Mouse (Mus musculus): ENCODE measurements around the gene Celf2.
"Not testable (repeated sequence)": the region's sequence is repeated elsewhere in the genome, so short reads cannot be mapped to it uniquely, and the experiment has no call there.

Celf2 gene

DNA sequence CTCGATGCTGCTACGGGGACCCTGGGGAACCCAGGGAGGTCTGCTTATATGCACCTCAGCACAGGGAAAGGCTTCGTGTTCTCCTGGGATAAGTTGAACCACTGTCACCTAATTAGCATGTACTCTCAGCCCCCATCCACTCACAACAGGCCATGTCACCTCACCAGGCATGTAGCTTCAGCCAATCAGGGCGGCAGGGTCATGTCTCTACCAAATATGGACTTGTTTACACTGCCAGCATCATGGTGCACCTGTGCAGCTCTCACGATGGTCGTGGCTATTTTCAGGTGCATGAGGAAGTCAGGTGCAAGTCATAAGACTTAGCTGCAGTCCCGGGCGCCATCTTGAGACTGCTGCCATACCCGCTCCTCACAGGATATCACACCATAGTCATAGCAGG is at the start of gene Celf2:
Gene Celf2 (minus strand): TSS at position 101 of the 400 bp plus-strand sequence.
- not testable (repeated sequence) for DNase-seq

DNA sequence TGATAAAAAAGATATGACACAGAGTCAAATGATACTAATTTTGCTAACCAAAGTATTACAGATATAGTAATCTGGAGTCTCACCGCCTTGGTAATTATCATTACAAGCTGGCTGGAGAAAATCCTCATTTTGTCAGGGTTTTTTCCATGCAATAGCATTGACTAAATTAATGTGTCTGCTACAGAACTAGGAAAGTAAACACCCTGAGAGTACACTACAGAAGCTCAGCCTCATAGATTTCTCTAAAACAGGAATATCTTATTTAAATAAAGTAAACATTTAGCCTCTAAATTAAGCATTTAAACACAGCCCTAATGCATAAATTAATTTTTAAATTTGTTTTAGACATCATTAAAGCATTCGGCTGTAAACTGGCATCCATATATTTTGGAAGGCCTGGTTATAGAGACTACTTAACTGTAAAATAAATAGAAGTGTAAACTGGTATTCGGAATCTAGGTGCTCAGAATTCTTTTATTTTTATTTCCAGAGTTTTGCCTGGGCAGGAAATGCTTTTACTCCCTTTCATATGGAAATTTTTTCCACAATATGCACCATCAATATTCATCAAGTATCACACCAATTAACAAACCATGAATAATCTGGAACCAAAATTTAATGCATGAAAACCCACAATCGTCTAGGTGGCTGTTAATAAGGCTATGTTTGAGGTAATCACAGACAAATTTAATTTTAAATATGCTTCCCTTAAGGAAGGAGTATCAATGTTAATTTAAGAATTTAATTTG is 46.0 kb upstream of the Celf2 start:
- DNase-seq, result no peak

DNA sequence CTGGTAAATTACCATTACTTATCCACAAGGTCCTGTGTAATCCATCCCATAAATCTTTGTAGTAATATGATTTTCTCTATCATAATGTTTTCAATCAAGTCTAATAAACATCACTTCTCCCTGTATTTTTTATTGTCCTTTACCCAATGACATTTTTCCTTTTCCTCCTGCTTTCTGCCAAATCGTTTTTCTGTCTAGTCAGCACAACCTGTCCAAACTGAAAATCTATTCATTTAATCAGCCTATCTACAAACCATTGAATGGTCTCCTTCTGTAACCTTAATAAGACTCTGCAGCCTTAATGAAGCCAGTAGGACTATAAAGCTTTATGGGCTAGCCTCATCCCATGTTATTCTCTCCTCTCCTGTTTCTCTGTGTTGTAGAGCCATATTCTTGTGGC is 45.2 kb upstream of the Celf2 start:
- DNase-seq, result no peak

DNA sequence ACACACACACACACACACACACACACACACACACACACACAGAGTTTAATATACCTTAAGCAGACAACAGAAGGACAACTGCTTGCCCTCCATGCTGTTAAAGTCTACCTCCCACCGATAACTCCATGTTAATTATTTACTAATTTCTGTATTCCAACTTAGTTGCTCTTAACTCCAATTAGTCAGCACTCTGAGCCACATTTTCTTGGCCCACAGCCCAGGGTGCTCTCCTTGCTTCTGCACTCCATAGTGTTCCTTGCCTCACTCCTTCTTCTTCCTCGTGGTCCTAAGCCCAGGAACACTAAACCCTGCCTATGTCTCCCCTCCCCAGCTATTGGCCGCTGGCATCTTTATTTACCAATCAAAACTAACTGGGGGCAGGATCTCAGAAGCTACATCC is 43.5 kb upstream of the Celf2 start:
- no peak for DNase-seq

DNA sequence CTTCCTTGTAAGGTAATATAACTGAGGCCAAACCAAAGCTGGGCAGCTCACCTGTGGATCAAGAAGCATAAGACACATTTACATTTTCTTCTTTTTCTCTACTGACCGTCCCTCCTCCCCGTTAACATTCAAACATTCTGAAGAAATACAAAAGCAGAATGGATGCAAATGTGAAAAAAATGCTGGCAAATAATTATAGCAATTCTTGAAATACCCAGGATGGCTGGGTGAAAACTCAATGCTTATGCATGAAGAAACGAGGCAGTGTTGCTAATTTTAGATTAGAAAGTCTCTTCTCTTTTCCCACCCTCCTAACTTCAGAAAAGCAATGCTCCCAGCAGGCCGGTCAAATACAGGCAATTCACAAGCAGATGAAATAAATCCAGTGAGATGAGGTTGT is 39.5 kb upstream of the Celf2 start:
- DNase-seq, result no peak

DNA sequence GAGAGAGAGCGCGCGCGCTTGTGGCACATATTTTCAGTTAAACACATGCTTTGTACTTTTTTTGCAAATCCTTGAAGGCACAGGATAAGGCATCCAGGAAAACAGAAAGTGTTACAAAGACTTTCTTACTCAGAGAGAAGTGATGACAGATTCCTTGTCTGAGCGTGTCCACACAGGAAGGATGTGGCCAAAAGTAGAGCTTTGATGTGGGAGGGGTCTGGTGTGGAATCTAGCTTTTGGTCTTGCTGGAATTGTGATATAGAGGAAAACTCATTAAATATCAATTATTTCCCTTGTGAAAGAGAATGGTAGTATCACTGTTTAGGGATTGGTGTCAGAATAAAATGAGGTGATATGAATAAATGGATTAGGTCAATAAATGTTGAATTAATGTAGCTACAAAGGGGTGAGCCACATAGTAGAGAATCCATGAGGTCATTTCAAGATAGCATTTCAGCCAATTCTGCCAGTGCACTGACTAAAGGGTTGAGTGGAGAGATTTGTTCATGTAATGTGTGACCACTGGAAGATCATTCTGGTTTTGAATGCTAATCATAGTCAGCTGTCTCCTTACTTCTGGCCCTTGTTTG is 25.3 kb upstream of the Celf2 start:
- no peak for DNase-seq

DNA sequence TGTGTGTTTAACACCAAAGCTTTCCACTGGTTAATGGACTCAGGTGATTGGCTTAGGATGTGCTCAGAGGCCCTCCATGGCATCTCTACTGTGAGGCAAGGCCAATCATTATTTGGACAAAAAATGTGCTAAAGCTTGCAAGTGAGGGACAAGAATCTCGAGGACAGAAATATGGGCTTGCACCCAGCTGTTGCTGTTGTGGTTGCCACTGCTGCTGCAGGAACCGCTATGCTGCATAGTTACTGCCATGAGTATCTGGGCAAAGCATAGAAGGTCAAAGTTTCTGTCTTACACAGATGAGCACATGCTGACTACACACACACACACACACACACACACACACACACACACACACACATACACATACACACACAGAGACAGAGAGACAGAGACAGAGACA is 24.8 kb upstream of the Celf2 start:
- DNase-seq, result no peak

DNA sequence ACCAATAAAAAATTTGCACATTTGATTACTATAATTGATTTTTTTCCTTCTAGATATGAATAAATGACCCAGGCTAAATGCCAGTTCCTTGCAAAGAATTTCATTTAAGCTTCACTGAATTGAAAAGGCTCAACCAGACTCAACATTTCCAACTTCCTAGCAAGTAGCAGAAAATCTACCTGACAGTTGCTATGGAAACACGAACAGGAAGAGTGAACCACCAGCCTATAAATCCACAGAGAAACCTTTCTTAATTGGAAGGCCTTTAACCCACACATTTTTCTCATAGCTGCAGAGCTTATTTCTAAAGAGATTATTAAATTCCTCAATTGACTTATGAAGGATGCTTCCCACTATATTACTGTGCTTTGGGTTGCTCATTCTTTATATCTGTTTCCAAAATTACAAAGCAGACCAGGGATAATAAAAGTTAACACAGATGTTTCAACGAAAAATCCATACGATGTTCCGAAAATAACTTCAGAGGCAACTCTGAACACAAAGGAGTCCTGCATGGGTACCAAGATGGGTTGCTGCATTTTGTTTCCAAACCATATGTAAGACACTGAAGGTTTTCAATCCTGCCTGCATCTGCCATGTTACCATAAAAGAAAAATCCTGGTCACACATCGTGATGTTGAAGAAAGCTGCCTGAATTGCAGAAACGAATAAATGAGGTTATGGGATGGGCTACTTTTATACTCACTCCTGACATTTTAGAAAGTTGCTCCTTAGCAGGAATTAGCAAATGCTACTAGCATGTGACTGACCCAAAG is 22.0 kb upstream of the Celf2 start:
- DNase-seq, result no peak

DNA sequence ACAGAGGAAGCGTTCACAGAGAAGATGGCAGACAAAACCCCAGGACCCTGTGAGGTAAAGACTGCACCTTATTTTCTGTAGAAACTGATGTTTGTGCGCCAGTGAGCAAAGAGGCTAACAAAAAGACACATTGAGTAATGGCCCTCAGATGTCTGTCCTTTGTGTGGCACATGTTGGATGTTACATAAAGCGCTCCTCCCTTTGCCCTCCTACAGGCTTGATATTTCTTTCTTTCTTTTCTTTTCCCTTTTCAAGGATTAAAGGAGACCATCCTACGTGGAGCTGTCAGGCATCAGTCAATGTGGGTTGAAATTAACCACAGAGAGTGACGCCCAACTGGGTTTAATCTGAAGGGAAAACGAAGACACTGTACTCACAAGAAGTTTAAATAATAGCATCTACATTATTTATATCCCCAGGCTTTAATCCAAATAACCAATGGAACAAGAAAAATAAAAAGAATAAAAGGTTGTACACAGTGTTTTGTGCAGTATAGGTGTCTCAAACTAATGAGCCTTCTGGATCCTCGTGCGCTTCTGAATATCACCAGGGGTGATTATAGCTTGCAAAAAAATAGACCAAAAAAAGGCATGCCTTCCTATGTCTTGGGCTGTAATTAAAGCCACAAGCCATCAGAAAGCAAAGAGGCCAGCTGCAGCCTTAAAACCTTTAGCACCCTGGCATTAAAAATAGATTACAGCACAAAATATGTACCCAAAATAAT is 21.3 kb upstream of the Celf2 start:
- DNase-seq, result no peak

DNA sequence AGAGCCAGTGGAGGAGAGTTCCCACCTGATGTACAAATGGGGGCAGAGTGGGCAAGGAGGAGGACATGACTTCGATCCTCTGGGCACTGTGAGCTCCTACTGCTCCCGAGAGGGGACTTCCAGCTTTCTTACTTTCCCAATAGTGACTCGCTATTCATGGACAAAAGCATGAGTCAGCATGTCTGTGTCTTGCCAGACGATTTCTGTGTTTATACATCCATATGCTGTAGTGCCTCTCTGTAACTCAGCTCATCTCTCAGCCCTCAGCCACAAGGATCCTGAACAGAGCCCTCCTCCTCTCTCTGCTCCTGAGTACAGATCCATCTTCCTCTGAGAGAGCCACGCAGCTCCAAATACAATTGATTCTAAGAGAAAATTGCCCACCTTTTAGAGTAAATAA is 20.3 kb upstream of the Celf2 start:
- DNase-seq, result no peak

DNA sequence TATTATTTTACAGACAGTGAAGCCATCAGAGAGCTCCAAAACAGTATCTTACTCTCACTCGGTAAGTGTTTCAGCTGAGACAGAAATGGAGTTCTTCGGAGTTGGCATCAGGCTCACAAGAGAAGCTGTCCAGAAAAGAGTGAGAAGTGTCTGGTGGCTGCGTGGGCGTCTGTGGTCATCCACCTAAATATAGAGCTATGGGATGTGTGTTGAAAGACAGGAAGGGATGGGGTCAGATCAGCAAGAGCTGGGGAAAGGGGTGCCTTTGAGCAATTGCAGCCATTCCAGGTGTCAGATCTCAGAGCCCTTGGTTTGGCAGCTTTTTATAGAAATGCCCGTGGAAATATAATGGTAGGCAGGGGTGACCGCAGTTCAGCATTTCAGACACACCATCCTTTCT is 17.3 kb upstream of the Celf2 start:
- DNase-seq, result no peak

DNA sequence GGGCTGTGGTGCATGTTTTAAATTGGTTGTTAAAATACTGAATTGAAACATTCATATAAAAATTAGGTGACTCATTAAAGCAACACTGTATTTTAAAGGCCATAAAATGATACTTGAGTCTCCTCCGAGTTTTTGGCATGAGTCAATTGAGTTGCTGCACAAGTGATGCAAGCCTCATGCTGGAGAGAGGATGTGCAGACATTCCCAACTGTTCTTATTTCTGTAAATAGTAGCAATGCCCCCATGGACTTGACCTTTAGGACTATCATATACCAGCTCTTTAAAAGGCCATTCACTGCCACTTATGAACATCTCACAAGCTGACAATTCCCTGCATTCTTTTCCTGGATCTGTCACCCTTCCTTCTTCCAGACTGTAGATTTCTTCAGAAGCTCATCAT is 10.1 kb upstream of the Celf2 start:
- no peak for DNase-seq

DNA sequence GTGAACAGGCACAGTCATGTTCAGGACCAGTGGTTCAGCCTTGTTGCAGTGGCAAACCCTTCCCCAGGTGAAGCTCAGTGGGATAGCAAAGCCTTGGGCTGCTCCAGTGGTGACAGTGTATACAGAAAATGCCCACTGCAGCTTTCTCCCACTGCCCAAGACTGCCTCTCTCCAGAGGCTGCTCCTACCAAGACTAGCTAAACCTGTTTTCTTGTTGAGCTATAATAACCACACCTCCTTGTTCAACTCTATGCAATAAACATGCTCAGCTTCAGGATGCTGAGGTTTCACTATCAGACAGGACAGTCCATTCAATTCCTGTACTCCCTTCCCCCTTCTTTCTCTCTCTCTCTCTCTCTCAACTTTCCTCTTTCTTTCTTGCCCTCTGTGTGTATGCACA is 15.9 kb downstream of the Celf2 start:
- DNase-seq, result no peak

DNA sequence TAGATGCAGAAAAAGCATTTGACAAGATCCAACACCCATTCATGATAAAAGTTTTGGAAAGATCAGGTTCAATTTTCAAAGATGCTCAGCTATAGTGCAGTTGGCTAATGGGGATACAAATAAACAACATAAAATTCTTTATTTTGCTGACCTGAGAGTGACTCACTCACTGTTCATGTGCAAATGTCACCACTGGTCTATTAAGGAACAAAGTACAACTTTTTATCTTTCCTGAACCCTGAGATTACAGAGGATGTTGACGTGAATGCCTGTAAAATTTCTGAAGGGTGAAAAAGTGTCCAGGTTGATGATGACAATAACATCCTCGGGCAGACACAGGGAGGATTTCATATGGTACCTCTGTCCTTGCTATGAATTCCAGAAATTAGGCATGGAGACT is 24.4 kb downstream of the Celf2 start:
- DNase-seq, result no peak

DNA sequence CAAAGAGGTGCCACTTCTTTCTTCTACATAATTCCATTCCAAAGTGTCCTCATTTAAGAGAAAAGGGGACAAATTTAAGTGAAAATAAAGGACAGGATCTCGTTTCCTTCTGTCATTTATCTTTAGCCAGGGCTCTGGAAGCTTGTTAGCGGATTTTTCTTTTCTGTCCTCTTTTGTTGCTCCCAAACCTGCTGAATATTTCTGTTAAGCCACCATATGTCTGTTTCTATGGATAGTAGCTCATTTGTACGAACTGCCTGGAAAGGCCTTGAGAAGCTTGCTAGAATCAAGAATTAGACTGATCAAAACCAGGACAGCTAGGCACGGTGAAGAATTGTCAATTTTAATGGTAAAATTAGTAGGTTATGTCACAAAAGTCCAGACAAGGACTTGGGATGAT is 27.3 kb downstream of the Celf2 start:
- no peak for DNase-seq

DNA sequence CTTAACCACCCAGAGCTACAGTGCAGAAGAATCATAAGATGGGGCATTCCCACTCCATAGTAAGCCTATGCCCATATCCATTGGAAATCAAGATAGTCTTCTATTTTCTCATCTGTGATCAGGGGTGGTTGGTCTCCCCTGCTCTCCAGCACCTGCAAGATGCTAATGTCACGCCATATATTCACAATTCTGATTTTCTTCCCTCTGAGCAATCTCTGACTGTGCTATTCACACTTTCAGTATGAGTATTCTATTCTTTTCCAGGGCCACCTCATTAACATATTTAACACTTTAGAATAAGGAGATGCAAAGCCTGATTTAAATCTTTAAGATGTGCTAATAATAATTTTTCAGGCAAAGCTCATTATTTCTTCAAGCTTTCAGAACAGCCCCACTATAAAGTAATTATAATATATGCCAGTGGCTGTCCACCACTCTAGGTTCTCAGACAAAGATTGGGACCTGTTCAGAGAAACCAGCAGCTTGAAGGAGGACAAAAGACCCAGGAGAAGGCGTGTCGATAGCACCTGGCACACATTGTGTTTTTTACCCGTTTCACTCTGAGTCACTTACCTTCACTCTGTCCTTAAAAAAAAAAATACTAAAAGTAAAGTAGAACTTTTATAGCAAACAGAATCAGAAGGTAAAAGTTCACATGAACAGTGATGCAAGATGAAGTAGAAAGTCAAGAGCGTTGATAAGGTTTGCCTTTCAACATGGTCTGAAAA is 48.9 kb downstream of the Celf2 start:
- no peak for DNase-seq

DNA sequence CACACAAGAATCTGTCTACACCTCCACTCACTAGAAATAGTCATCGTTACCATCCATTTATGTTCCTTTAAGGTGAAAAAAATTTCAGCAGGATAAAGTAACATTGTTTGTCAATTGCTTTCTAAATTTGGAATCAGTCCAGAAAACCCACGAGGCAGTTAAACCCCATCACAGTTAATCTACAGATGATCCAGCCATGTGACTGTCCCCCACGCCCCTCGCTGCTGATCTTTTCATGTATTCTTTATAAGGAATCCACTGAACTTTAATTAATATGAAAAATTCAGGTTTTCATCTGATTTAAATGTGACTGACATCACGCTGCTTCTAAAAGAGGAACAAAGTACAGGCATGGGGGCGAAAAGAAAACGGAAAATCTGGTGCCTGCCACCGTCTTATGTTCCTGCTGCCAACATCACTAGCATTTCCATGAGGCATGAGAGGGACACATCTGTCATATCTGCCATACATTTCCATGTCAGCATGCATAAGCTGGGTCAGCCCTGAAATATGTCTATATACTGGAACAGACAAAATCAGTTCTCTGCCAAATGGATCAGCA is 70.6 kb downstream of the Celf2 start:
- no peak for DNase-seq

DNA sequence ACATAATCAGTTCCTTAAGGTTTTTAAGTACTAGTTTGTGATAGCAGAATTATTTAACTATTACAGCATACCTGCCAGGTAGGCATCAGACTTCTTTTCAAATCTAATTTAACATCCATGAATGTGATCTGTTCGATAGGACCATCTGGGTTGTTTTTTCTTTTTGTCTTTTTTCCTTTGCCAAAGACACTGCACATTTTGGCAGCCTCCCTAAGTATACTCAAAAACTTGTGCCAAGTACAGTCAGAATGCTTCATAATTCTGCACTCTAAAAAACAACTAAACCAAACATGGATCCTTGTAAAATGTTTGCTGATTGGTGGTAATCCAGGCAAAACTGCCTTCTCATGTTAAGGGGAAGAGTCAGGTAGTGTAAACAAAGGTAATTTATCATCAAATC is 82.9 kb downstream of the Celf2 start:
- DNase-seq, result no peak

DNA sequence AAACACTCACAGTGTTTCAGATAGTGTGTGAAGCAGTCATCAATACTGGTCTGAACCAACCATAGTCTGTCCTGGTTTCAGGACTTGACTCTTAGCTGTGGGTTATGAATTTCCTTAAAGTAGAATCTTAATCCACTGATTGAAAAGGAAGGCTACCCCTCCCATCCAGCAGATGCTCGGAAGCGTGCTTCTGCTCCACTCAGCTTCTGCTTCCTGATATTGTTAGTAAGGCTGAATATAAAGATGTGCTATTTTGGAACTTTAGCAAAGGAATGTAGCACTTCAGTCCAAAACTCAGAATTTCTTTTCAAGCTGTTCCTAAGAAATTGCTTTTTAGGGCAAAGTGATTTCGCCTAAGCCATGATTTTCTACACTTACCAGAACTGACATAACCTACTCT is 108.8 kb downstream of the Celf2 start:
- DNase-seq, result no peak

DNA sequence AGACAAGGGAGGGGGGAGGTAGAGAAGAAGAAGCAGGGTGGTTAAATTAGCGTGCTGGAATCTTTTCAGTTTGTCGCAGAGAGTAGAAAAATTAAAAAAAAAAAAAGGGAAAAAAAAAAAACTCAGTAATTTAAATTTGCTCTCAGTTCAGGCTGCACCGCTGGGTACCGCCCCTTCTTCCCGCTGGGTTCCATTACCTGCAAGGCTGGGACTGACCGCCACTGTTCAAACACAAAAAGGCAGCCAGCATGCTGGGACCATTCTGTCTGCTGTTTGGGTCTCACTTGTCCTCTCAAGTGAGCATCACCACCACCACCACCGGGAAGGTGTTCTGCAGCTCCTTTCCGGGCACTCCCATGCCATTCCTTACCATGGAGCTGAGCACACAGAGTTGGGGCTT is 113.4 kb downstream of the Celf2 start:
- DNase-seq, result peak; percentile 1

DNA sequence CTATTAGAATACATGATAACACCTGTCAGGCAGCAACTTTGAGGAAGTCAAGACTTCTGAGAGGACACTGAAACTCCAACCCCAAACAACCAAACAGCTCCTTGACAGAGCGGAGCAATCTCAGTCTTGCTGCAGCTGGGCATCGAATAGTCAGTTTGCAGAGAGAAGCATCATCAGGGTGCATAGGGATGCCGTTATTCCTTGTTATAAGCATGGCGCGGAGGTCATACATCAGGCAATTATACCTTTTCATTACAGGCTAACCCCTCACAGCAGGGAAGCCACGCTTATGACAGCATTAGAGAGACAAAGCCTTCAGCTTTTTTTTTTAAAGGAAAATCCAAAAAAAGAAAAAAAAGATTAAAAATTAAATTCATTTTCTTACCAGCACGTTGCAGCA is 113.9 kb downstream of the Celf2 start:
- no peak for DNase-seq

DNA sequence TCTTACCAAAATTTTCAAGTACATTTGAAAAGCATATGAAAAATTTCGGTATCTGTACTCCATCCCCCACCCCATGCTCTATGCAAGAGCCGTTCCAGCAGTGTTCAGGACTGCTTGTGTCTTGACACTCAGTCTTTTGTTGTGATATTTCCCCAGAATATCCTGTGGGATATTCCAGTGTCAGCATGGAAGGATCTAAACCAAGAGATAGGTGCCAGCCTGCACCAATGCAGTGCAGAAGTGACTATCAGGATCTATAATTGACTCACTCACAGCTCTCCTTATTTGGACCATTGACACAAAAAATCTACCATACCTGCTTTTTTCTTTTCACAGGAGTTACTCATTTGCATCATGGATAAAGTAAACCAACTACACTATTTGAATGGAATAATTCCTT is 116.9 kb downstream of the Celf2 start:
- DNase-seq, result no peak

DNA sequence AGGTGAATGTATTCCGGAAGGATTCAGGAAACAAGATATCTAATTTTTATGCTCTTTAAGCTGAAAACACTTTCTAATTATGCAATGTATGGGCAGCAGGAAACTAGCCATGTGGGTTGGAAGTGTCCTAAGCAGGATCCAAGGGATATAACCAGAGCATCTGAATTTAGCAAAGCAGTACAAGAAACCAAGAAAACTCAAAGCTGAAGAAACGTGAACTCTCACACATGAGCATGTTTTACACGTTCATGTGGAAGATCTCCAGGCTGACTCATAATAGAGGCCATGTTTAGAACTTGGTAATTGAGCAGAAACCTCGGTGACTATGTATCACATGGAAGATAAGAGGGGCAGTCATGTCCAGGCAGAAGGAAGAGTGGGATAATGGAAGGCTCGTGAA is 120.1 kb downstream of the Celf2 start:
- no peak for DNase-seq
